Mouse (Mus musculus) lung, postnatal 0 days (tissue): Measurements from ENCODE around the gene Ncaph2.

Source experiments
- CTCF ChIP-seq: IDR thresholded peaks from 2 replicates; pipeline ENCODE4 v1.5.1; 2016; ENCODE audit warnings: antibody characterized with exemption, mild to moderate bottlenecking
- EP300 ChIP-seq: IDR thresholded peaks from 2 replicates; pipeline ENCODE4 v1.6.1; 2016; ENCODE audit warnings: antibody characterized with exemption, mild to moderate bottlenecking, control low read depth

- TF ChIP-seq CTCF = no peak
- TF ChIP-seq EP300 = no peak
These were observed 48.1 kb upstream of the Ncaph2 start for GRCm38 (mm10) chr15:89307461-89307860.
